Mouse (Mus musculus) spleen, adult 18-20 months (tissue): ENCODE results near the gene Ano4.
A peak's percentile ranks its signal among the peaks of the same experiment; 100 is the strongest.

ENCODE experiments used
- DNase-seq, 2 experiments: peaks; one replicate each; pipeline ENCODE4 v3.0.0; 2022; ENCODE audit warnings: mixed read lengths in 2 of 2

The Ano4 gene

DNA sequence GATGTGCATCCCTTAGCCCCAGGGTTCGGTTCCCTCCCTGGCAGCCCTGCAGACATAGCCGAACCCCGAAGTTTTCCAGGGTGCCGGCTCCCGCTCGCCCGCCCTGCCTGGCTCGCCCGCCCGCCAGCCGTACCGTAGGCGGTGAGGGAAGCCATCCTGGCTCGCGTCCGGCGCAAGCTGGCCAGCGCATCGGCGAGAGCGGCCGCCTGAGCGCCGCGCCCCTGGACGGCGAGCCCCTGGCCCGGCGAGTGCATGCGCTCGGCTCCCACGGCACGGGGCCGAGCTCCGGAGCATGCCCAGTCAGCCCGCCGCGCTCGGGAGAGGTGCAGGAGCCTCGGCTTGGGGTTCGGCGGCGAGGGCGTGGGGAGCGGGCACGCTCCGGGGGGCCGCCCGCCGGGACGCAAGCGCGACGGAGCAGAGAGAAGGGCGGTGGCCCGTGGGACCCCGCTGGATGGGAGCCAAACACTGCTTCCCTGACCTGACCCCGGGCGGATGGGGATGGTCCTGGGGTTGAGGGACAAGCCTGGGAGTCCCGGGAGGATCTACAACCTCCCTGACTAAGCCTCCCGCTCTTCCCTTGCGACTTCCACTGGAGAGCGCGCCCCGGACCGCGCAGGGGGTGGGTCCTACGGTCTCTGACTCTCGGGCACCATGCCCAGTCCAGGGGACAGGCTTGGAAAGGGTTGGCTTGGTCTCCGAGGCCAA lies at the start of gene Ano4:
Gene Ano4, minus strand, starts transcription at position 272 of the 705 bp plus-strand sequence.
- DNase-seq, result no peak

DNA sequence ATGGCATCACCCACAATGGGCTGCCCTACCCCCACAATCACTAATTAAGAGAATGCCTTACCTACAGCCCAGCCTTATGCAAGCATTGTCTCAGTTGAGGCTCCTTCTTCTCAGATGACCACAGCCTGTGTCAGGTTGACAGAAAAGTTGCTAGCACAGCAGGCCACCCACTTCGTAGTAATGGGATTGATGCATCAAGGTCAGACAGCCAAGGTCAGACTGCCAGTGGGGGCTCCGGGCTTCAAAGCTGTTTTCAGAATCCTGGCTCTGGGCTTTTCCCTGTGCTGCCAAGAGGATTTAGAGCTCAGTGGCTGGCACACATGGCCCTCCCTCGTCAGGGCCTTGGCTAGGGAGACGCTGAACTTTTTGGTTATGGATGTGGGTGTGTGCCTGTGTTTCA lies 48.1 kb upstream of the Ano4 start:
- no peak for DNase-seq

DNA sequence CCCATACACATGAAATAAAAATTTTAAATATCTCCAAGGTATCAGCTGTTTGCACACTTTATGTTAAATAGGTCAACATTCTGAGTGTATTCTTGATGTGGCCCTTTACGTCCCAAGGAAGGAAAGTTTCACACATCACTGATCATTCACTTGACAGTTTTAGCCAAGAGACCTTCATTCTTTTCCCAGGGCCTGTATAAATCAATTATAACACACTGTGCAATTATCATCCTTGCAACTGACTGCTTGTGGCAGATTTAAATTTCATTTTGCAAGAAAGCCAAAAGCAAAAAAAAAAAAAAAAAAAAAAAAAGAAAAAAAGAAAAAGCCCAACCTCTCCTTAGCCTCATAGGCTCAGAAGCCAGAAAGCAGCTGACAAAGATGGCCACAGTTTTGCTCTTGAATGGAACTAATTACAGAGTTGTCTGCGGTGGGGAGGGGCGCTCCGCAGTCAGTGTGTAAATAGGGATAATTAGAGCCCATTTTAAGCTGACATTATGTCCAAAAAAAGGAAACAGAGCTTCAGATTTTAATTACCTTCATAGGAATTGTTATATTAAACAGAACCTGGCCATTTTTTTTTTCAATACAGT lies 47.1 kb upstream of the Ano4 start:
- DNase-seq, result no peak

DNA sequence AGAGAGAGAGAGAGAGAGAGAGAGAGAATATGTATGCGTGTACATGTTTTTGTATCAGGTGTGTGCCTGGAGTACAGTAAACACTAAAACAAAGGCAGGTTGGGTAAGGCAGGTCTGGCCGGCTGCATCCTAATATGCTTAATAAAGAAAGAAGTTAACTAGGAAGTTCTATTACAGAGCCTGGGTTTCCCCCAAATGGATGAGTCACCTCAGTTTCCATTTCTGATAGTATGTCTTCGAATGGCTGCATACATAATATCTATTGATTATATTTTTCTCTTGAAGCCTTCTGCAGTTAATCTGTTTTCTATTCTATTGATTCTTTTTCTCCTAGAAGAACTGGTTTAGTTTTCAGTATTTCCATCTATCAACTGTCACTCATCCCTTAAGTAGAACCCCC lies 41.9 kb upstream of the Ano4 start:
- DNase-seq, result no peak

DNA sequence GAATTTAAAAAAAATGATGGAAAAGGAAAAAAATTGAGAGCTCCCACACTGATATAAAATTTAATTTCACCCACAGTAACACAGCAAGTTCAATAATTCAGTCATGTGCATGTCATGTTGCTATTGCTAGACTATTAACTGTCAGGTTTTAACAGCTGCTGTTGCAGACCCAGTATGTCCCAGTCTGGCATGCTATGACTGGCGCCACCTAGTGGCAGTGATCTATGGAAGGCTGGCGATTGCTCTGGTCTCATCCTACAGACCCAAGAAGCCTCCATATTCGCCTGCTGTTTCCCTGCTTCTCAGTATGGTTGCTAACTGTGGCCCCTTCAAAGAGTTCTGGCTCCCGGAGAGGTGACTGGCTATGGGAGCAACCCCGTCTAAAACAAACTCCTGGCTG lies 38.9 kb upstream of the Ano4 start:
- peak; percentile 11 to 70 for DNase-seq

DNA sequence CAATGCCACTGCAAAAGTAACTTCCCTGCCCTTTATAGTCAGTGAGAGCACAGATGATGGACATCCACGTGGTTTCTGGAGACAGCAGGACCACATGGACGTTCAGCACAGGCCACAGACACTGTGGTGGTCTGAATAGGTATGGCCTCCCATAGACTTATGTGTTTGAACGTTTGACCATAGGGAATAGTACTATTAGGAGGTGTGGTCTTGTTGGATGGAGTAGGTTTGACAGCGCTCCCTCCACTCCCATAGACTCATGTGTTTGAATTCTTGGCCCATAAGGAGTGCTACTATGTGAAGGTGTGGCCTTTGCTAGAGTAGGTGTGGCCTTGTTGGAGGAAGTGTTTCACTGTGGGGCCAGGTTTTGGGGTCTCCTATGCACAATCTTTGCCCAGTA lies 33.2 kb upstream of the Ano4 start:
- no peak for DNase-seq

DNA sequence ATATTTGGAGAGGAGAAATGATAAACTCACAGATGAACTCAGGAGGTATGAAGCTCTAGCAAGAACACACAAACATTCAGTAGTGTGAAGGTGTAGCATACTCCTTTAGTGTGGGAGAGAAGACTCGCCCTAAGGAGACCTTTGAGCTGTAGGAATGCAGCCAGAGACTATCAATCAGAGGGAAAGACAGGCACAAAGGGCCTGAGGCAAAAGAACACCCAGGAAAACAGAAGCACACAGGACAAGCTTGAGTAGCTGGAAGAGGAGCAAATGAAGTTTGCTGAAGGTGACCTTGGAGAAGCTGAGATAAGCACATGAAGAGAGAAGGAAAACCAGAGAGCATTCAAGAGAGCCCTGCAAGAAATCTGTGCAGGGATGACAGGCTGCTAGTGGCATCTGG lies 25.5 kb upstream of the Ano4 start:
- DNase-seq, result no peak

DNA sequence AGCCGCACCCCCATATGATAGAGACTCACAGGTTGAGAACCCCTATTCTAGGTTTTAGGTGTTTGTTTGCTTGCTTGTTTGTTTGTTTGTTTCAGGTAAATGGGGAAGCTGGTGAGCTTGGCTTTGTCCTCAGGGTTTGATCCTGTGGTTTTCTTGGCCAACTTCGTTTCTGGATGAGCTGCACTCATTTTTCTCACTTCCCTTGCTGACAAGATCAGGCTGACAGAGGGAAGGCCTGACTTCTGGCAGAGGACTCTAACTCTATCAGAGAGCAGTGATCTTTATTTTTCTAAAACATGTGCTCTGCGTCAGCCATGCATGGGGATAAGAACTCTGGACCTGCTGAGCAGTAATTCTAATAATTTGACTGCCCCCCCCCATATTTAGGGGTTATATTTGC lies 14.4 kb upstream of the Ano4 start:
- DNase-seq, result no peak

DNA sequence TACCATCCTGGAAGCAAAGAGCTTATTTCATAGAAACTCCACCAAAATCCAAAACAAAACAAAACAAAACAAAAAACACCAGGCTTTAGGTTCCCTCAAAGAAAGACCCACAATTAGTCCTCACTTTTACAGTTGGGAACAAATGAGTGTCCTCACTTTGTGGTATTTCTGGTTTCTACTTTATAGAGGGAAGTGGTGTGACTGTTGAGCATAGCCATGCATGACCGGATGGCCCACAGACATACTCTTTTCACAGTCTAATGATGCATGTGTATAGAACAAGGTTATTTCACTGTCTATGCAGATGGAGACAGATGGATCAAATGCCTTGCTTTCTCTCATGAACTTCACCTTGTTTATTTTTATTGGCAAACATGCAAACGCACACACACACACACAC lies 10.1 kb upstream of the Ano4 start:
- no peak for DNase-seq

DNA sequence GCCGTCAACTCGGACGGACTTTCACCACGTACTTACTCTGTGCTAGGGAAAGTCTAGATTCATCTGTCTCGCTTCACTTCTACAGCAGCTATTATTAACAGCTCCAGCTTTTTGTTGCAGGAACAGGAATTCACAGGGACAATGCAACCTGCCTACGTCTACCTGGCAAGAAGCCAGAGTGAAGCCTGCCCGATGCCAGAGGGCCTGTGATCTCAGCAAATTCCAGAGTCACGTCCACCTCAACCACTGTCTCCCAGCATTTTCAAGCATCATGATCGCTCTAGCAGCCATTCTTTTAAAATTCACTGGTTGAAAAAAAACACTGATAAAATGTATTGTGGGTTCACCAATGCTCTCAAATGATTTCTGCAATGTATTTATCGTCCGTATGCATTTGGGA lies 6.9 kb upstream of the Ano4 start:
- no peak for DNase-seq

DNA sequence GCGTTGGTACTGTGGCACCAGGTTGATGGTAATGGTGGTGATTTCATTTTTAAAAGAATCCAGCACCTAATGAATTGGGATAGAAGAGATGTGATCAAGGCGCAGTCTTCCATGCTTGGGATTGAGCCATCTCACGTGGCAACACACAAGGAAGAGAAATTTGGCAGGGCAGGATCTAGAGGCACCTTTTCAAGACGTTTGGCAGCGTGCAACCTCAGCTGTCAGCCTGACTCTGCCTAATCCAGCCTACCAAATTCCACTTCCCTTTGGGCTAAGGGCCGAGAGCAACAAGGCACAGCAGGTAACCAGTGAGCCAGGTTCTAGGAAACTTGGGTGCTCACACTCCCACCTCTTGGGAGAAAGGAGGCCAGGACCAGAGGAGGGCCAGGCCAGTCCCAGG lies 1.0 kb upstream of the Ano4 start:
- no peak for DNase-seq

DNA sequence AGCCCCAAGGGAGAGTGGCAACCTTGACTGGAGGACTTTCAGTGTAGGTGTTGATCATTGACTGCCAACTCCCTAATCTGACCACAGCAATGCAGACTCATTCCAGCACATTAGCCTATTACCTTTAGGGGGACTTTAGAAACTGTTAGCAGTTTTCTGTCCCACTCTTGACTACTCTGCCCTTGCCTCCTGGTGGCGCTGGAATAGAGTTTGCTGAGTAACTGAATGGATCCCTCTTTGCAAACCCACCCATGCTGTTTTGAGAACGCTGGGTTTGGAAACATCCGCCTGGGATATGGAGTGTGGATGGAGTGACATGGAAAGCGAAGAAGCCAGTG lies 603 bp upstream of the Ano4 start:
- DNase-seq, result no peak

DNA sequence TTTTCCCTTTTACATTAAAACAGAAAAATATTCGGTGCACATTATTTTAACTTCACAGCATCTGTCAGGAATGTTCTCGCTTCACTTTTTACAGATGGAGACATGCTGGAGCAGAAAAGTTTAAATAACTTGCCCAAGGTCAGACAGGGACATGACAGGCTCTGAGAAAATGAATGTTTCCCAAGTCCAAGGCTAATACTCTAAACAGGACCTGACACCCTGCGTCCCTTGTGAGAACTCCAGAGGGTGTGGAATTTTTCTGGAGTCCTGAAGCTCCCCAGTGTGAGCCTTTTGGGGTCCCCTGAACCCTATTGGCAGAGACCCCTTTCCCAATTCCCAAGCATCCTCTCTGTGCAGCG lies 451 bp downstream of the Ano4 start:
- DNase-seq, result no peak

DNA sequence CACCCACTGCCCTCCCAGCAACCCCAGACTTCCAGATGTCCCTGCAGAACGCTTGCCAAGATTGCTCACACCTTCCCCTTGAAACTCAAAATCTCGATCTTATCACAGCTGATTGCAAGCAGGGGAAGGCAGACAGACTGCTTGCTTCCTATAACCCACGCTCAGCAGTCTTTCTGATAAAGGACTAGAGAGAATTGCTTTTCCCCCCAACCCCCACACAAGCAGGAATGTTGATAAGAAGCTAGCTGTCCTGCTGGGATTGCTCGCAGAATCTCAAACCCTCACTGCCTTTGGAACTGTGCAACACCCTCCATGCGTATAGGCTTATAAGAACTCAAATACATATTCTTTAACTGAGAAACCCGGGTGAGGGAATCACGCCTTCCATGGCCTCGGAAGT lies 846 bp downstream of the Ano4 start:
- DNase-seq, result no peak

DNA sequence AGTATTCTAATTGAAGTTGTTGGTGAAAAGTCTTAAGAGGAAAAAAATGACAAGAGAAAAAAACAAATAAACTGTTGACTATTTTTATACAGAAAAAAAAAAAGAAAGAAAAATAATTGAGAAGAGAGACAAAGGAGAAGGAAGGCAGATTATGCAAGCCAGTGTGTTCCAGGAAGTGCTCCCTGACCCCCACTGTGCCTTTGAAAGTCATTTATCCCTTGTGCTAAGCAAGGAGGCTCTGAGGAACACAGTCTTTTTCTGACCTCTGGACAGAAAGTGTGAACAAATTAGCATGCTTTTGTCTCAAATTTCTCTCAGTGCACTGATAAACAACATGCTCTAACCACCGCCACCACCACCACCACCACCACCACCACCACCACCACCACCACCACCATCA lies 14.3 kb downstream of the Ano4 start:
- no peak for DNase-seq

DNA sequence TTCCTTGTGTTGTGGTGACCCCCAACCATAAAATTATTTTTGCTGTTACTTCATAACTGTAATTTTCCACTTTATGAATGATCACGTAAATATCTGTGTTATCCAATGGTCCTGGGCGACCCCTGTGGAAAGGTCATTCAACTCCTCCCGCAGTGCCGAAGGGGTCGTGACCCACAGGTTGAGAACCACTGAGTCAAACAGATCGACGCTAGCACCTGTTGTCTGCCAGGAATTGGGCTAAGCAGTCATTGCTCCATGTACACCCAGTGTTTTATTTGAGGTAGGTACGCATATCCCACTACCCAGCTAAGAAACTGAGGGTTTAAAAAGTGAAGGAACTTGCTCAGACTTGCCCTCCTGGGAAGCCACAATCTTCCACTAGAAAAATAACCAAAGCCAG lies 14.8 kb downstream of the Ano4 start:
- DNase-seq, result no peak

DNA sequence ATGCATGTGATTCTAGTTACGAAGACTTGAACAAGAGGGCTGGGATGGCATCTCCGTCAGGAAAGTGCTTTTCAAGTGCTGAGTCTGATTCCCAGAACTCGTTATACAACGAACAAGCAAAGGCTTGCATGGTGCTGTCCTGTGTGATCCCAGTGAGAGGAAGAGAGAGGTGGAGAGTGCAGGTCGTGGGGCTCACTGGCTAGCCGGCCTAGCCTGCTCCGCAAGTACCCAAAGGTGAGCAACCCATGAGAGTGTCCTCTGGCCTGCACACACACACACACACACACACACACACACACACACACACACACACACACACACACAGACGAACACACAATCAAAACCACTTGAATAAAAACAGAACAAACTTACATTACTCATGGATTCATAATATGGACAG lies 15.7 kb downstream of the Ano4 start:
- no peak for DNase-seq

DNA sequence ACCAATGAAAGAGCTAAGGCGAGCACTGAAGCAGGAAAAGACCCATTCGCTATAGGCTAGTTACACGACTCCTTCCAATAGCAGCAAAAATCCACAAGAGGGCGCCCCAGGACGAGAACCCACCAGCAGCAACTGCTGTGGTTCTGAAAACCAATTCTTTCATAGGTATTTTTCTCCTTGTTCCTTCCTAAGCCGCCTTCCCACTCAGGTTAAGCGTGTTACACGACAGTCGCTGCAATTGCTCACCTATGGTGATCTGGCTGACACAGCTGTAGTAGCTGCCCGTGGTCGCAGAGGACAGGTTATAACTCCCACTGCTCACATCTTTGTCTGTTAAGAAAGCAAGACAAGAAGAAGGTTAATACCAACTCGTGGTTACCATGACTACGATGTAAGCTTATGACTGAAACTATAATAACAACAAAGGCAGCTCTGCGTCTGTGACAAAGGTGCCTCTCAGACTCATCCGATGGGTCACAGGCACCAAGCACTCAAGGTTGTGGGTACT lies 17.5 kb downstream of the Ano4 start:
- peak in 1 of 2 experiments; percentile 20 for DNase-seq

DNA sequence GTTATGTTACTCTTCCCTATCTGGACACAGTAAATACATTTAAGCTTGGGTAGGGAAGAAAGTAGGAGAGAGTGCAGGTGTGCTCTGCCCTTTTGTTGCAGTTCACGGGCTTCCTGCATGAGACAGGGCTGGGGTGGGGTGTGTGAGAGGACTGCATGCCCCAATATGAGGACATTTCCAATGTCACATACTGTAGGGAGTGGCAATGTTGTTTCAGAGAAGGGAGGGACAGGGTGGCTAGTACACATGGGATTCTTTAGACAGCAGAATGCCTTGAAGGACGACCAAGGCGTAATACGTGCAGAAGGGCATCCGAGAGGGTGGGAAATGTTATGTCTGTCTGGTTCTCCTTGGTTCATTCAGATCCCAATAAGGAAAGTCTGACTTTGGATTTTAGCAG lies 18.2 kb downstream of the Ano4 start:
- no peak for DNase-seq

DNA sequence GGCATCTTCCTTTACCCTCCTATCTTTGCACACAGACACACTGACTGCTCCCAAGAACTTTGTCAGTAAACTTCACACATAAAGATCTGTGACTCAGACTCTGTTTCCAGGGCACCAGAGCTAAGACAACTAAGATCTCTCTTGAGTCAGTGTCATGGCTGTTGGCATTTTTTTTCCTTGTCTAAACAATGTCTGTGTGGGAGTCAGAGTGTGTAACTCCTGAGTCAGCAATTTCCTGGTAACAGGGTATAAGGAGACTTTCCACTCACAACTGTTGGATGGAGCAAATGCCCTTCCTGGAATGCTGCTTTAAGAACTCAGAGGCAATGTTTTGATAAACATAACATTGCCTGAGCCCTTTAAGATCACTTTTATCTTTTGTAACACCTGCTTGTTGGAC lies 37.0 kb downstream of the Ano4 start:
- no peak for DNase-seq

DNA sequence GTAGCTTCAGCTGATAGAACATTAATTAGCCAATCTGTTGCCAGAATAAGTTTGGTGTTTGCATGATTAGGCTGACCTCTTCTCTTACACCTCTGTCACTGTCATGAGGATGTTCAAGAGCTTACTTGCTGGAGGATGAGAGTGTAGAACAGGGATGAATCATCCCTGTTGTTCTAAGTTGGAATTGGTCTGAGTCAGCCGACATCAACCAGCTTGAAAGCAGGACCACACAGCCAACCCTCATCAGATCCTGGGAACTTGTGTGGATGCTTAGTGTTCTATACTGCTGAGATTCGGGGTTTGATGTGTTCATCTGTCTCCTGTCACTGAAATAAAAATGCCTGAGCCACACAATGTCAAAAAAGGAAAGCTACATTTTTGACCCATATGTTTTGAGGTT lies 44.2 kb downstream of the Ano4 start:
- DNase-seq, result no peak

DNA sequence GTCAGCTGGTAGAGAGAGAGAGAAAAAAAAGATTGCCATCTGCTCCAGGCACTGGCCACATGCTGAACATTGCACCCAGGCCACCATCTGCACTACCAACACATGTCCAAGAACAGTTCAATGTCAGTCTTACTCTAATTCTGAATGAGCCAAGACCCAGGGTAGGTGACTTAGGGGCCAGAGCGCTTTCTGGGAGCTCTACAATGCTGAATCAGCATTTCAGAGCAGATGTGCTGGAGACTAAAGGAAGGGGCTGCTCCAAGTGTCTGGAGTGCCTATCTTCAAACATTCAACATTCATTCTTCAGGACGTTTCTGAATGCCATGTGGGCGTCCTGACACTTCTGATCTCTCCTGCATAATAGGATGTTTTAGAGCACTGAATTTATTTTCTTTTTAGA lies 51.8 kb downstream of the Ano4 start:
- no peak for DNase-seq

DNA sequence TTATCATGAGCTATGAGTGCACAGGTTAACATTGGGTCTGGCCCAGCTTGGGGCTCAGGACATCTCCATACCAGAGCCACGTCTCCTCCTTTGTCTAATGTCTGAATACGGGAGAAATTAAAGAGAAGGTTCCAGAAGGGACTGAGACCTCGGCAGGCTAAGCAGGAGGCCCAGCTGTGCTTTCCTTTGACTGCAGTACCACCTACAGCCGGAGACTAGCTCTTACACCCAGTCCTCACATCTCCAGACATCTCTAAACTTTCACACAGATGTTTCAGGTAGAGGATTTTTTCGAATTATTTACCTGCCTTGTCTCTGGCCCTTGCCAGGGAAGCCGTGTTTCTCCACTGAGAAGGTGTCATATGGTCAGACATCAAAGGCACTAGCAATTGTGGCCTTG lies 53.9 kb downstream of the Ano4 start:
- DNase-seq, result no peak

DNA sequence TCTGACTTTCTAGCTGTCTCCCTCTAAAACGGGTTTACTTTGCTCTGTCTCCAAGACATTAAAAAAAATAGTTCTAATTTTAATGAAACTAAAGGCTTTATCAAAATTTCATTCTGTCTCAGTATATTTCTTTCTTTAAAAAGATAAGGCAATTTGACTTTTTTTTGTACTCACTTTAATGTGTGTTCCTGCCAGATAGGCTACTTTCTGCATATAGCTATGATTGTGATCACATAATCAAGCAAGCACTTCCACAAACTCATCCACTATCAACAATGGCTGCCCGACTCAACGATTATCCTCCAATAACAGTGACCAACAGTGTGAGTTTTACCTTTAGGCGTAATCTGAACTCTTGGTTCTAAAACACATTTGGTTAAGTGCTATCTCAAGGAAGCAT lies 55.3 kb downstream of the Ano4 start:
- no peak for DNase-seq

DNA sequence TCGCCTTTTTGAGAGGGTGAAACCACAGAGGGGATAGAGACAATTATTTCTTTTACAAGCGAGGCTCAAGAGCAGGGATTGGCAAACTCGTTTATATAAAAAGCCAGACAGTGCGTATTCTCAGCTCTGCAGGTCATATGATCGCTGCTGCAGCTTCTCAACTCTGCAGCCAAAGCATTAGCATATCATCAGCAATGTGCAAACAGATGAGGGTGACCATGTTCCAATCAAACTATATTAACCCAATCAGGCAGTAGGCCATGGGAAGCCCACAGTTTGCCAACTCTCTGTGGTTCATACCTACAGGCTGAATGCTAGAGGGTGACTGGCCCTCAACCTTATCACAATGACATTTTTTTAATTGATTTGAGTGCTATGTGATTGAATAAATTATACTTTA lies 64.2 kb downstream of the Ano4 start:
- no peak for DNase-seq
